Mouse (Mus musculus) kidney, postnatal 0 days (tissue): ENCODE measurements around the gene Fbxo42. TPM values are rescaled to one million over a fixed set of nuclear protein-coding genes. Genes with fewer than 3 reads are reported as not detected.

ENCODE experiments used
- ATAC-seq: fragments of 200-750 bp; cut with Nextera tagmentation; replicated peaks from 2 replicates; pipeline ENCODE4 v1.8.0; 2017; ENCODE audit warnings: low read depth, moderate number of reproducible peaks, moderate TSS enrichment, moderate library complexity; ENCODE audit not compliant: low FRiP score
- DNase-seq: peaks from one replicate; pipeline ENCODE4 v3.0.0-alpha.2; 2016; ENCODE audit warnings: low spot score
- H3K27ac ChIP-seq: fragments of 300-500 bp; sonication (generic); 2 replicates; pipeline ENCODE4 v1.5.1; 2014; ENCODE audit warnings: mild to moderate bottlenecking
- H3K27me3 ChIP-seq: fragments of 300-500 bp; sonication (generic); 2 replicates; pipeline ENCODE4 v1.6.1; 2014; ENCODE audit warnings: low read length, mixed read lengths; ENCODE audit not compliant: insufficient read depth
- H3K36me3 ChIP-seq: fragments of 300-500 bp; sonication (generic); 2 replicates; pipeline ENCODE4 v1.6.1; 2014; ENCODE audit warnings: low read length, mixed read lengths; ENCODE audit not compliant: insufficient read depth
- H3K4me1 ChIP-seq: fragments of 300-500 bp; sonication (generic); replicated peaks from 2 replicates; pipeline ENCODE4 v1.6.1; 2014; ENCODE audit warnings: antibody characterized with exemption, low read length, mixed read lengths; ENCODE audit not compliant: insufficient read depth
- H3K4me2 ChIP-seq: fragments of 300-500 bp; sonication (generic); 2 replicates; pipeline ENCODE4 v1.6.1; 2014; ENCODE audit warnings: mild to moderate bottlenecking, low read length, moderate library complexity, mixed read lengths
- H3K4me3 ChIP-seq: fragments of 300-500 bp; sonication (generic); replicated peaks from 2 replicates; pipeline ENCODE4 v1.5.1; 2014; ENCODE audit warnings: low read depth, low read length
- H3K9ac ChIP-seq: fragments of 300-500 bp; sonication (generic); 2 replicates; pipeline ENCODE4 v1.6.1; 2014; ENCODE audit warnings: low read depth, low read length
- H3K9me3 ChIP-seq: fragments of 300-500 bp; sonication (generic); replicated peaks from 2 replicates; pipeline ENCODE4 v1.6.1; 2016; ENCODE audit warnings: low read length, inconsistent platforms, mixed read lengths
- CTCF ChIP-seq: IDR thresholded peaks from 2 replicates; pipeline ENCODE4 v1.5.1; 2016; ENCODE audit warnings: antibody characterized with exemption, low read depth, mild to moderate bottlenecking, moderate library complexity
- WGBS: fragments of 180-500 bp; shearing (Covaris S2); extraction: QIAGEN DNeasy Blood & Tissue Kit; methylation state at CpG from one replicate; pipeline ENCODE4 v1.1.7; 2014; 5-methylcytosine and 5-hydroxymethylcytosine counted together
- polyA plus RNA-seq: library from polyadenylated mRNA; unstranded; fragments of >200 nt; fragmentation: Nextera tagmentation; extraction: Ambion mirVana; gene quantifications from 2 replicates; pipeline ENCODE4 v1.2.1, GENCODE M21; 2015

Fbxo42 gene
- polyA plus RNA-seq, 1 experiment from 2014 or later, result 14.6 TPM

- Histone ChIP-seq H3K9me3 (no peaks in the 10 kb centered on the region), H3K4me1 (peaks cover 3% of the 10 kb centered on the region; the same call in 1 of the 2 replicates), H3K9ac (no peak overlapping the region), H3K4me2 (no peak overlapping the region), H3K36me3 (no peaks in the 10 kb centered on the region), H3K27me3 (no peaks in the 10 kb centered on the region), H3K27ac (no peak overlapping the region), H3K4me3 (no peak overlapping the region)
- WGBS, result 78% methylated on average over 4 of the region's 4 CpGs
- TF ChIP-seq CTCF, result no peak
- ATAC-seq, result no peak
- DNase-seq, result no peak
These were observed 12.5 kb downstream of the Fbxo42 start for GRCm38 (mm10) chr4:141160193-141160592.

GRCm38 (mm10) chr4:141161699-141162208 lies 14.0 kb downstream of the Fbxo42 start:
- 74% methylated on average over 6 of the region's 6 CpGs for WGBS
- no peak for ATAC-seq
- H3K4me3 ChIP-seq, result no peak overlapping the region
- no peak overlapping the region for H3K9ac ChIP-seq
- H3K36me3 ChIP-seq, result no peaks in the 10 kb centered on the region
- no peaks in the 10 kb centered on the region for H3K9me3 ChIP-seq
- H3K4me2 ChIP-seq, result no peak overlapping the region
- no peaks in the 10 kb centered on the region for H3K27me3 ChIP-seq
- H3K27ac ChIP-seq, result no peak overlapping the region
- peaks cover 3% of the 10 kb centered on the region; the same call in 1 of the 2 replicates for H3K4me1 ChIP-seq
- no peak for TF ChIP-seq CTCF
- DNase-seq, result no peak

- H3K4me1 ChIP-seq, result peaks cover 3% of the 10 kb centered on the region; the same call in 1 of the 2 replicates
- H3K9me3 ChIP-seq, result no peaks in the 10 kb centered on the region
- ATAC-seq, result no peak
- no peaks in the 10 kb centered on the region for H3K27me3 ChIP-seq
- H3K4me3 ChIP-seq, result no peak overlapping the region
- no peak overlapping the region for H3K27ac ChIP-seq
- DNase-seq, result no peak
- 0 out of 2 replicates have a peak, but pooled peaks cover 1% of the 10 kb centered on the region for H3K36me3 ChIP-seq
- H3K9ac ChIP-seq, result no peak overlapping the region
- 88% methylated on average over 5 of the region's 5 CpGs for WGBS
- no peak overlapping the region for H3K4me2 ChIP-seq
- no peak for TF ChIP-seq CTCF
These were observed 16.0 kb downstream of the Fbxo42 start for GRCm38 (mm10) chr4:141163729-141164128.

- Histone ChIP-seq H3K27me3 (no peaks in the 10 kb centered on the region), H3K4me1 (no peaks in the 10 kb centered on the region; the same call in 1 of the 2 replicates), H3K4me3 (no peak overlapping the region), H3K4me2 (no peak overlapping the region), H3K27ac (no peak overlapping the region), H3K9me3 (no peaks in the 10 kb centered on the region), H3K9ac (no peak overlapping the region), H3K36me3 (0 out of 2 replicates have a peak, but pooled peaks cover 10% of the 10 kb centered on the region)
- DNase-seq (no peak), ATAC-seq (no peak)
- WGBS, result 71% methylated on average over 8 of the region's 8 CpGs
- no peak for TF ChIP-seq CTCF
These were observed 18.1 kb downstream of the Fbxo42 start for GRCm38 (mm10) chr4:141165744-141166292.

DNA sequence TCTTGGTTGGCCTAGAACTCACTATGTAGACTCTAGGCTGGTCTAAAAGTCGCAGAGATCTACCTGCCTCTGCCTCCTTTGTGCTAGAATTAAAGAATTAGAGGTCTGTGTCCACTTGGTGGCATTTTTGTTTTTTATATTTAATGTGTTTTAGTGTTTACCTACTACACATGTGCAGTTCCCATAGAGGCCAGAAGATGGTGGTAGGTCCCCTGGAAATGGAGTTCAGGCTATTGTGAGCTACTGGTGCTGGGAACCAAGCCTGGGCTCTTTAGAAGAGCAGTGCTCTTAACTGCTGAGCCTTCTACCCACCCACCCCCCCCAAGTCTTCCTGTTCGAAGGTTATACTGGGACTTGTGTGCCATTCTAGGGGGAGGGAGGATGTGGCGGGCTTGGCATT lies 19.4 kb downstream of the Fbxo42 start:
- Histone ChIP-seq H3K27me3 (no peaks in the 10 kb centered on the region), H3K4me3 (no peak overlapping the region), H3K27ac (no peak overlapping the region), H3K4me2 (no peak overlapping the region), H3K36me3 (peaks cover 22% of the 10 kb centered on the region; the same call in 1 of the 2 replicates), H3K9ac (no peak overlapping the region), H3K4me1 (no peaks in the 10 kb centered on the region), H3K9me3 (no peaks in the 10 kb centered on the region)
- TF ChIP-seq CTCF, result no peak
- 98% methylated on average over 3 of the region's 3 CpGs for WGBS
- DNase-seq, result no peak
- no peak for ATAC-seq

DNA sequence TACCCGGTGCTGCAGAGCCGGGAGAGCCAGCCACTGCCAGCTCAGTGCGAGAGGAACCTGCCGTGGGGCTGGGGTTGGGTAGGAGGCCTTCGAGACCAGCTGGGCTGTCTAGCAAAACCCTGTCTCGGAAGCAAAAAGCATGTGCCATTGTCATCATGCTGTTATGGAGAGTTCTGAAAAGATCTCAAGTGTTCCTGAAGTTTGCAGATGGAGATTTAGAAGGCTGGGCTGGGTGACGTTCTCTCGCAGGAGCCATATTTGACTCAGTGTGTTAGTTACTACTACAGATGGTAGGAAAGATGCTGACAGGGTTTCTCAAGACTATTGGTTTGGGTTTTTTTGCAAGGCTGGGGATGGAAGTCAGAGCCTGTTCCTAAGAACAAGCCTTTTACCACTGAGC lies 24.4 kb downstream of the Fbxo42 start:
- no peak for TF ChIP-seq CTCF

More for the DNA sequence above, 24.4 kb downstream of the Fbxo42 start:
- H3K36me3 ChIP-seq, result peaks cover 35% of the 10 kb centered on the region
- ATAC-seq (no peak), DNase-seq (no peak)
- no peaks in the 10 kb centered on the region for H3K27me3 ChIP-seq
- no peak overlapping the region for H3K27ac ChIP-seq
- H3K4me1 ChIP-seq, result no peaks in the 10 kb centered on the region
- H3K4me3 ChIP-seq, result no peak overlapping the region
- H3K9me3 ChIP-seq, result no peaks in the 10 kb centered on the region
- 91% methylated on average over 8 of the region's 8 CpGs for WGBS
- H3K9ac ChIP-seq, result no peak overlapping the region
- no peak overlapping the region for H3K4me2 ChIP-seq
